Mouse (Mus musculus): Measurements from ENCODE around the gene Ttll4.

DNA sequence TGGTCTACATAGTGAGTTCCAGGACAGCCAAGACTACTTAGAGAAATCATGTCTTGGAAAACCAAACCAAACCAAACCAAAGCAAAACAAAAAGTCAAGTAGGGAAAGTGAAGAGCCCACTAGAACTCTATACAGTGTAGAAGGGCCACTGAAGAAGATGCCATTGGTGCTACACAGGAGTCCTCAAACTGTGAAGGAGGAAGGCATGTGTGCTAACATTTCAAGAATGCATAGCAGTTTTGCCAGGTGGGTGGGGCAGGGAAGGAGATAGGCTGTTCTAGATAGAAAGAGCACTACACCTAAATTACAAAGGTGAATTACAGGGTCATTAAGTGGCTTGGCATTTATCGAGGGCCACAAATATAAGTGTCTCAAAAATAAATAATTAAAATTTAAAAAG is 37.4 kb upstream of the Ttll4 start:
- TF ChIP-seq MAFK (IDR thresholded peaks at IDR 0.05; ENCODE audit: insufficient read depth, low read depth, low read length) = no peak
- no peak for TF ChIP-seq ZC3H11A (IDR thresholded peaks at IDR 0.05; ENCODE audit: borderline replicate concordance, low read depth, low read length)
- no peak for TF ChIP-seq CHD2 (IDR thresholded peaks at IDR 0.05; ENCODE audit: low read depth, low read length)
- TF ChIP-seq ZNF384 (IDR thresholded peaks at IDR 0.05; ENCODE audit: low read depth, low read length) = no peak

Measured in ES-E14 (cell line).